Mouse (Mus musculus) right cerebral cortex, postnatal 25 days (tissue): ENCODE data around the gene Grip1.

ENCODE experiments used
- DNase-seq: peaks from one replicate; pipeline ENCODE4 v3.0.0; 2022

Gene Grip1

GRCm38 (mm10) chr10:119778871-119779270 is 325.2 kb downstream of the Grip1 start:
- no peak for DNase-seq

GRCm38 (mm10) chr10:119779657-119780056 is 326.0 kb downstream of the Grip1 start:
- DNase-seq: no peak

GRCm38 (mm10) chr10:119790507-119790906 is 336.9 kb downstream of the Grip1 start:
- DNase-seq: no peak

- no peak for DNase-seq
Measured at GRCm38 (mm10) chr10:119802421-119802820, 348.8 kb downstream of the Grip1 start.

- DNase-seq: no peak
Measured at GRCm38 (mm10) chr10:119803633-119804422, 350.2 kb downstream of the Grip1 start.

GRCm38 (mm10) chr10:119804423-119804814 is 350.8 kb downstream of the Grip1 start:
- no peak for DNase-seq

GRCm38 (mm10) chr10:119805082-119805481 is 351.5 kb downstream of the Grip1 start:
- DNase-seq: no peak

- no peak for DNase-seq
Measured at GRCm38 (mm10) chr10:119806151-119806550, 352.5 kb downstream of the Grip1 start.

- no peak for DNase-seq
Measured at GRCm38 (mm10) chr10:119808384-119808783, 354.8 kb downstream of the Grip1 start.

GRCm38 (mm10) chr10:119814087-119814486 is 360.5 kb downstream of the Grip1 start:
- DNase-seq: no peak

GRCm38 (mm10) chr10:119816001-119816400 is 362.4 kb downstream of the Grip1 start:
- no peak for DNase-seq

GRCm38 (mm10) chr10:119818381-119818780 is 364.8 kb downstream of the Grip1 start:
- peak; percentile 19 for DNase-seq

- peak; percentile 55 for DNase-seq
Measured at GRCm38 (mm10) chr10:119819102-119819681, 365.6 kb downstream of the Grip1 start.

GRCm38 (mm10) chr10:119819740-119820139 is 366.1 kb downstream of the Grip1 start:
- DNase-seq: no peak

GRCm38 (mm10) chr10:119820428-119820827 is 366.8 kb downstream of the Grip1 start:
- no peak for DNase-seq

GRCm38 (mm10) chr10:119823691-119824090 is 370.1 kb downstream of the Grip1 start:
- DNase-seq: no peak

GRCm38 (mm10) chr10:119824521-119824920 is 370.9 kb downstream of the Grip1 start:
- DNase-seq: no peak

GRCm38 (mm10) chr10:119830388-119830956 is 376.8 kb downstream of the Grip1 start:
- no peak for DNase-seq

GRCm38 (mm10) chr10:119831086-119831485 is 377.5 kb downstream of the Grip1 start:
- DNase-seq: no peak

- DNase-seq: no peak
Measured at GRCm38 (mm10) chr10:119833334-119833733, 379.7 kb downstream of the Grip1 start.

- DNase-seq: peak; percentile 25
Measured at GRCm38 (mm10) chr10:119834122-119834521, 380.5 kb downstream of the Grip1 start.

GRCm38 (mm10) chr10:119839645-119840044 is 386.0 kb downstream of the Grip1 start:
- DNase-seq: no peak

GRCm38 (mm10) chr10:119842004-119842403 is 388.4 kb downstream of the Grip1 start:
- no peak for DNase-seq
